Mouse (Mus musculus) lung, adult 2 months (tissue): ENCODE data around the gene Cpa1.

Source experiments
- CTCF ChIP-seq: fragments of 200-500 bp; IDR thresholded peaks from 2 replicates; pipeline ENCODE4 v1.5.1; 2011; ENCODE audit warnings: mild to moderate bottlenecking, low read length, control low read depth; ENCODE audit not compliant: insufficient read depth
- POLR2A ChIP-seq: fragments of 200-500 bp; IDR thresholded peaks from 2 replicates; pipeline ENCODE4 v1.6.1; 2011; ENCODE audit warnings: low read depth, mild to moderate bottlenecking, control low read depth, low read length, borderline replicate concordance; ENCODE audit errors: extremely low read depth

GRCm38 (mm10) chr6:30674714-30675280 lies 35.8 kb downstream of the Cpa1 start:
- TF ChIP-seq CTCF (no peak), POLR2A (no peak)
